Mouse (Mus musculus): Measurements from ENCODE around the gene Fbxw21. TPM values are rescaled to one million over a fixed set of nuclear protein-coding genes. Genes with fewer than 3 reads are reported as not detected.
A peak's percentile ranks its signal among the peaks of the same experiment; 100 is the strongest.
"Not testable (repeated sequence)": the region's sequence is repeated elsewhere in the genome, so short reads cannot be mapped to it uniquely, and the experiment has no call there.

Gene Fbxw21
- total RNA-seq (2021): not detected
- long read RNA-seq, experiment 1: 0 reads
- long read RNA-seq, experiment 2: 0 reads

DNA sequence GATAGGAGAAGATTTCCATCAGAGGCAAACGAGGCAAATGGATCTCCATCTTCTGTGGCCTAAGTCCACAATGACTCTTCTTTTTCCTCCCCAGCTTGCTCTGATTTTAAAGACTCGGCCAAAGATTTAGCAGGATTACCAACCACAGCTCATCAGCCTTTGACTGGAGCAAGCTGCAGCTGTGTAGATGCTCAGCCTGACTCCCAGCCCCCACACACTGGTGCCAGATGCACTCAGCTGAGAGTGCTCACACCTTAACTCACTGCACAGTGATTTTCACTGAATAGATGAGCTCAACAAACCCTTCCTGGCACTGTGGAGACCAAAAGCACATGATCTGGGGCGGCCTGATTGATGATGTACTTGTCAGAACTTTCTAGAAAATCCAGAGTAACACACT, at the start of gene Fbxw21:
TSS of gene Fbxw21 (minus strand) at position 101 of the 400 bp plus-strand sequence.
- DNase-seq (ENCODE audit: low spot score in 2 of 2): no peak
- intact Hi-C loops (cut with DNase I): no loop called here

DNA sequence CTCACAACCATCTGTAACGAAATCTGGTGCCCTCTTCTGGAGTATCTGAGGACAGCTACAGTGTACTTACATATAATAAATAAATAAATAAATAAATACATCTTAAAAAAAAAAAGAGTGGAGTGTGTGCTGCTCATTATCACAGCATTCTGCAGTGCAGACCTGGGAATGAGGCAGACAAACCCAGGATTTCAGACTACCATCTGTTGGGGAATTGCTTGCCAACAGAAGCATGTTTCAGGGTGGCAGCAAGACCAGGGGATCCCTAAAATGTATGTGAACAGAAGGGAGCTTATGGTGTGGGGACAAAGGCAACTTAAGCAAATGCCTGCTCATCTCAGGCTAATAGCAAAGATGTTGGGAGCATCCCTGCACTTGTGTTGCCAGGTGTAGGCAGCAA, 39.5 kb upstream of the Fbxw21 start:
- DNase-seq (ENCODE audit: low spot score in 2 of 2): peak in 1 of 2 experiments; percentile 8
- intact Hi-C loops (cut with DNase I): not testable (repeated sequence)

DNA sequence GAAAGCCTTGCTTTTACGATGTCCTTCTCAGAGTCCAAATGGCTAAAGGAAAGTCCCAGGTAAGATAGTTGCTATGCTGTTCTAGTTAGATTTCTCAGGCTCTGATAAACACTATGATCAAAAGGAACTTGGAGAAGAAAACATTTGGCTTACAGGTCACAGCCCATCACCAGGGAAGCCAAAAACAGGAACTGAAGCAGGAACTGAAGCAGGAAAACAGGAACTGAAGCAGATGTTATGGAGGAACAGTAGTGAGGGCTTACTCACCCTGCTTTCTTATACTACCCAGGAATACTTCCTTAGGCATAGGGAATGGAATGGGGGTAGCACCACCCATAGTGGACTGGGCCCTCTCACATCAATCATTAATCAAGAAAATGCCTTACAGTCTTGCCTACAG, 38.5 kb upstream of the Fbxw21 start:
- intact Hi-C loops (cut with DNase I): no loop called here
- no peak for DNase-seq (ENCODE audit: low spot score in 2 of 2)

DNA sequence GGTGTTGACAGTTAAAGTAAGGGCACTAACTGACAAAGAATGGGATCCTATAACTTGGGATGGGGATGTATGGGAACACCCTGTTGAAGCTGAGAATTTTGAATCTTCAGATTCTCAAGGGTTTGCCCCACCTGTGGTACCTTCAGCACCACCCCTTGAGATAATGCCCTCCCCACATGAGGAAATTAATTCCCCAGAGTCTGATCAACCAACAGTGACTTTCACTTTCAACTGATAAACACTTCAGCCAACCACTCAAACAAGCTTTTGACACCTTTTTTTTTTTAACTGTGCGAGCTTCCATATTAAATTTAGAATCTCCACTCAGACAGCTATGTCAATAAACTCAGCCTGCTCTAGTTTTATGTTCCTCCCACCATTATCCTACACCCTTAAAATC, 37.5 kb upstream of the Fbxw21 start:
- peak in 1 of 2 experiments; percentile 1 for DNase-seq (ENCODE audit: low spot score in 2 of 2)
- intact Hi-C loops (cut with DNase I): no loop called here

DNA sequence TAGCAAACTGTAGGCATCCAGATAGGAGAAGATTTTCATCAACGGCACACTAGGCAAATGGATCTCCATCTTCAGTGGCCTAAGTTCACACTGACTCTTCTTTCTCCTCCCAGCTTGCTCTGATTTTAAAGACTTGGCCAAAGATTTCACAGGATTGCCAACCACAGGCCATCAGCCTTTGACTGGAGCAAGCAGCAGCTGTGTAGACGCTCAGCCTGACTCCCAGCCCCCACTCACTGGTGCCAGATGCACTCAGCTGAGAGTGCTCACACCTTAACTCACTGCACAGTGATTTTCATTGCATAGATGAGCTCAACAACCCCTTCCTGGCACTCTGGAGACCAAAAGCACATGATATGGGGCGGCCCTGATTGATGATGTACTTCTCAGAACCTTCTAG, 34.0 kb upstream of the Fbxw21 start, which contains the start of gene Fbxw13:
TSS of gene Fbxw13 (minus strand) at position 101 of the 400 bp plus-strand sequence.
- intact Hi-C loops (cut with DNase I); DNase-seq (ENCODE audit: low spot score in 2 of 2): not testable (repeated sequence)

DNA sequence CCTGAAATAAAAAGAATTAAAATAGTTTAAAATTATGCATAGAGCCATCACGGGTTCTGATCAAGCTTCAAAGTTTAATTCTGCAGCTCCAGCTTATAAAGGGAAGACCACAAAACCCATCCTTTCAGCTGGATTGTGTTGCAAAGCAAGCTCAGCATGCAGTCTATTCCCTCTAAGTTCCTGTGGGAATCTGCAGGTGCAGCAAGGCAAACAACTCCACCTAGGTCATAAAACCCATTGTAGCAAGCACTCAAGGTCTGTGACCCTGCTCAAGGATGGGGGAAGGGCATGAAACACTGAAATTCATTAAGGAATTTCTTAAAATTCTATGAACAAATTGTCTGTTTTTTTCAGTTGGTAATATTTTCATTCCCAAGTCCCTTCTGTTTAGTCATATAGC, 15.4 kb upstream of the Fbxw21 start:
- intact Hi-C loops (cut with DNase I): no loop called here
- DNase-seq (ENCODE audit: low spot score in 2 of 2): no peak

DNA sequence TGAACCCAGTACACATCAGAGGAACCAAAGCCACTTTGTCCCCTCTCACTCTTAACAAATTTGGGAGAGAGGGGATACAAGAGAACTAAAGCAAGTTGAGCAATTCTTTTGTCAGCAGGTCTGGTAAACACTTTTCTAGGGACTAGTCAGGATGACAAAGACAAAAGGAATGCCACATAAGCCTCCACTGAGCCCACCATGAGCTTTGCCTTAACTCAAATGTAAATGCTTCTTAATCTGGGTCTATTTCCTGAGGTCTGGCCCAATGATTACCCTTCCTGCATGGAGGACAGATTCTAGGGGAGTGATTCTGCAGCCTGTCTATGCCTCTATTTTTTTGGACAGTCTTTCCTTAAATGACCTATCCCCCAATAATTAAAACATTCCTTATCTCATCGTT, 14.5 kb upstream of the Fbxw21 start:
- no peak for DNase-seq (ENCODE audit: low spot score in 2 of 2)
- intact Hi-C loops (cut with DNase I): no loop called here

DNA sequence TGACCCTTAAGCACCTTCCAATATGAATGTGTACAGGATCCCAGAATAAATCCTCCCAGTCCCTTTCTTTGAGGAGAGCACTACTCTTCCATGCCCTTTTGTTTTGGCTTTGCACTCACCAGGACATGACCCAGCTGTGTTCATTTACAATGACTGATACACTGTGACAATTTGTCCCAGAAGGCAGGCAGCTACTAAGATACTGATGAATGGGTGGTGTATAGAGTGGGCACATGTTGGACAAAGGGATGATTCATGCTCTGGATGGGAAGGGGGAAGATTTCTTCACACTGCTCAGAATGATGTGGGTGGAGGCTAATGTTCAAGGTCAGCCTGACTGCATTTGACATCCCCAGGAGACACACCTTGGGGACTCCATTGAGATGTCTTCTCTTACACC, 5.5 kb upstream of the Fbxw21 start:
- intact Hi-C loops (cut with DNase I): no loop called here
- DNase-seq (ENCODE audit: low spot score in 2 of 2): no peak

DNA sequence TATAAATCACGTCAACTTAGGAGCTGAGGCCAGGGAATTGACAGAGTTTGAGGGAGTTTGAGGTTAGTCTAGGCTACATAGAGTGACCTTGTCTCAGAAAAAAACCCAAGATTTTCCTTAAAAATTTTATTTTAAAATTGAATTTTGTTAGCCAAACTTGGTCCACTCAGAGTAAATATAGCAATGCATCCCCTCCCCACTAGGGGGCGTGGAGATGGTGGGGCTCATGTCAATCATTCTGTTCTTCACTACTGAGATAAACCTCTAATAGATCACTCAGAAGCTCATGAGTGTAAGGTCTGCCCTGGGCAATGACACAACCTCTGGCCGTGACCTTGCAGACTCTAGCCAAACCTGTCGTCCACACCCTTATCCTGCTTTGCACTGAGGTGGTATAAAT, 21.4 kb downstream of the Fbxw21 start:
- intact Hi-C loops (cut with DNase I); DNase-seq (ENCODE audit: low spot score in 2 of 2): not testable (repeated sequence)

DNA sequence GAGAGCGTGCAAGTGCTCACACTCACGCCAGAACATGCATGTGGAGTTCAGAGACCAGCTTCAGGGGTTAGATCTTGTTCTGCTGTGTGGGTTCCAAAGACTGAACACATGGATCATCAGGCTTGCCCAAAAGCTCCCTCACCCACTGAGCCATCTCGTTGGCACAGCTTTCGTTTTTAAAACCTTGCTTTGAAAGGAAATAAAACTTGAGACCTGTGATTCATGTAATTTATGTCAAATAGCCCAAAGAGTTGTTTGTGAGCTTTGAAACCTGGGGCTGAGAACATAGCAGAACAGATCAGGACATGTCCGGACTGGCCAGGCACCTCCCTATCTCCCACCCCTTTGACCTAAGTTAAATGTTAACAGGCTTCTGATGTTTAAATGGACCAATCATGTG, 31.8 kb downstream of the Fbxw21 start:
- DNase-seq (ENCODE audit: low spot score in 2 of 2): no peak
- intact Hi-C loops (cut with DNase I): no loop called here

DNA sequence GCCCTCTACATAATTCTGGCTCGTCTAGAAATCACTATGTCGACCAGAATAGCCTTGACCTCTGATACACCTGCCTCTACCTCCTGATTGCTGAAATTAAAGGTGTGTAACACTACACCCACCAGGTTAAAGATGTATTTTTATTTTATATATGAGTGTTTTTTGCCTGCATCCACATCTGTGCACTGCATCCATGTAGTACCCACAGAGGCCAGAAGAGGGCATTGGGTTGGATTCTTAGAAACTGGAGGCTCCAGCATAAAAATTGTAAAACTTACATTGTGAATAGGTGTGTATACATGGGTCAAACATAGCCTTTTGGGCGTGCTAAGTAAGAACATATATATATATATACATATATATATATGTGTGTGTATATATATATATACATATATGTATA, 33.6 kb downstream of the Fbxw21 start:
- intact Hi-C loops (cut with DNase I): no loop called here
- peak; percentile 23 to 43 for DNase-seq (ENCODE audit: low spot score in 2 of 2)

DNA sequence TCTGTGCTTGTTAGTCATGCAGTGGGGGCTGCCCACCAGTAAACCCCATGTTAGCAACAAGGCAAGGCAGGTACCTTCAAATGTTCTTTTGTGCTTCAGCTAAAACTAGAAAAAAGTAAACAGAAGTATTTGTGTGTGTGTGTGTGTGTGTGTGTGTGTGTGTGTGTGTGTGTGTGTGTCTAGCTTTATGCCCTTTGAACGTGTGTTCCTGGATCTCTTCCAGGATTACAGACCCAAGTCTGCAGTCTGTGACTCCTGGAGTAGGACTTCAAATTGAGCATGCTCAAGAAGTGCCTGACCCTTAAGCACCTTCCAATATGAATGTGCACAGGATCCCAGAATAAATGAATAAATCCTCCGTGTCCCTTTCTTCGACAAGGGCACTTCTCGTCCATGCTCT, 34.8 kb downstream of the Fbxw21 start:
- no peak for DNase-seq (ENCODE audit: low spot score in 2 of 2)
- intact Hi-C loops (cut with DNase I): no loop called here

DNA sequence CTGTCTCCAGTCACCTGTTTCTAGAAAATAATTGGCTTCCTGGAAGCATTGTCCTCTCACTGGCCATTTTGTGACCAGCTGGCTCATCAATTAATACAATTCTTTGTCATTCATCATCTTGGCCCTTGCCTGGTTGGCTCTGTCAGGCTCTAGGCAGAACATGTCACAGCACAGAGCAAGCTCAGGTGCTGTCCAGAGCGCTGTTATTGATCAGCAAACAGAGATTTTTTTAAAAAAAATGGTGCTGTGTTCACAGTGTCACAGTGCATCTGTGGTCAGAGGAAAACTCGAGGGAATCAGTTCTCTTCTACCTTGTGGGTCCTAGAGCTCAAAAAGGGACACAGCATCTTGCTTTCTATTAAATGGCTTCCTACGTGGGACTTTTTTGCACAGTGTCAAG, 36.4 kb downstream of the Fbxw21 start:
- DNase-seq (ENCODE audit: low spot score in 2 of 2): no peak
- intact Hi-C loops (cut with DNase I): no loop called here

DNA sequence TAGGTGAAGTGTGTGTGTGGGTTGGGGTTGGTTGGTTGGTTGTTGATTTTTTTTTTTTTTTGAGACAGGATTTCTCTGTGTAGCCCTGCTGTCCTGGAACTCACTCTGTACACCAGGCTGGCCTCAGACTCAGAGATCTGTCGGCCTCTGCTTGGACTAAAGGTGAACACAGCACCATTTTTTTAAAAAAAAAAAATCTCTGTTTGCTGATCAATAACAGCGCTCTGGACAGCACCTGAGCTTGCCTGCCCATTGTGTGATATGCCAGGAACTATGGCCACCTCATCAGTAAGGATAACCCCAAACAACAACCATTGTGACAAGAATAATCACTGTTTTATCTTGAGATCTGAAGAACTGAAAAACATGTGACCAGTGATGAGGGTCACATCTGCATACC, 36.8 kb downstream of the Fbxw21 start:
- no peak for DNase-seq (ENCODE audit: low spot score in 2 of 2)
- intact Hi-C loops (cut with DNase I): no loop called here

DNA sequence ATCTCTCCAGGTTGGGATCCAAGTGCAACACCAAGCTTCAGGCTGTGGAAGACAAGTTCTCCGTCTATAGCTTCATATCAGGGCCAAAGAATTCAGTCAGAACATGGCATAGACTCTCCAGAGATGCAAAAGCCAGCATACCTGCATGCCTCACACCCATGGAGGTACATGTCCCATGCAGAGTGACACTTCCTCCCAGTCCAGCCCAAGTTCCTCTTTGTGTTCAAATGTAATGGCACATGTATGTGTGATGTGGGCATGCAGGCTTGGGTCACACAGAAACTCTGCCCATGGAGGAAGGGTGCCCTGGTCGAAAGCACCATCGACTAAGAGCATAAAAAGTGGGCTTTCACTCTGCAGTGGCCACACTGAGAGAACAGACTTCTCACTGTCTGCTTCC, 37.7 kb downstream of the Fbxw21 start:
- intact Hi-C loops (cut with DNase I): loop anchor here (5.0 kb wide), 1 partner anchor 122 kb away; no protein-coding TSS in a partner anchor
- no peak for DNase-seq (ENCODE audit: low spot score in 2 of 2)

DNA sequence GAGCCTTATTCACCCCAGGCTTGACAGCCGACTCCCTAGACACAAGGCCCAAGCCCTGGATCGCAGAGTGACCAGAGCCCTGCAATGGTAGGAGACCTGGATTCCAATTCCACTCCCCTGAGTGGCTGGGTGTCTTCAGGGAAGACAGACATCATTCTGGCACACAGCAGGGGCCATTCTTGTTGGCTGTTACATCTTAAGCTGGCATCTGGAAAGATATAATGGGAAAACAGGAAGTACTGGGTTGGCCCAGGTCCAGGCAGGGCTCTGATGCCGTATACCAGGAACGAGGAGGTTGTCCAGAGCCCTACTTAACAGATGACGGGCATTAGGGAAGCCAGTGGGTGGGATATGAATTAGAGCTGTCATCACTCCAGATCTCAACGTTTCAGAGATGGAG, 38.6 kb downstream of the Fbxw21 start:
- DNase-seq (ENCODE audit: low spot score in 2 of 2): no peak
- intact Hi-C loops (cut with DNase I): loop anchor here (2.0 to 5.0 kb wide), 2 partner anchors 34 to 121 kb away; no protein-coding TSS in a partner anchor

DNA sequence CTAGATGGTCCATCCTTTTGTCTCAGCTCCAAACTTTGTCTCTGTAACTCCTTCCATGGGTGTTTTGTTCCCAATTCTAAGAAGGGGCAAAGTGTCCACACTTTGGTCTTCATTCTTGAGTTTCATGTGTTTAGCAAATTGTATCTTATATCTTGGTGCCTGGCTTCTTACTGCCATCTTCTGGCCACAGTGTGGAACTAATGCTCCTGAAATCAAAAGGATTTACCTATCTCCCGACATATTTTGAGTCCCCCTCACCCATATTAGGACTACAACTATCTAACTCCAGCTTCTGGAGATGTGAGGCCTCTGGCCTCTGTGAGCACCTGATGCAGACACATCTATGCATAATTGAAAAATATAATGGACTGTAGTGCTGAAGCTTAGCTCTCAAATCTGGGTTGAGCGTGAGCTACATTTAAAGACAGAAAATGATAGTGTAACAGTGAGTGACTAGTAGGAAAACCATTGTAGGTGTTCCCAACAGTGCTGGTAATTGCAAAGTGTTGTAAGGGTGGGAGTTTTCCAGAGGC, 39.2 kb downstream of the Fbxw21 start:
- DNase-seq (ENCODE audit: low spot score in 2 of 2): peak in 1 of 2 experiments; percentile 58
- intact Hi-C loops (cut with DNase I): loop anchor here (2.0 to 5.0 kb wide), 2 partner anchors 34 to 120 kb away; no protein-coding TSS in a partner anchor

DNA sequence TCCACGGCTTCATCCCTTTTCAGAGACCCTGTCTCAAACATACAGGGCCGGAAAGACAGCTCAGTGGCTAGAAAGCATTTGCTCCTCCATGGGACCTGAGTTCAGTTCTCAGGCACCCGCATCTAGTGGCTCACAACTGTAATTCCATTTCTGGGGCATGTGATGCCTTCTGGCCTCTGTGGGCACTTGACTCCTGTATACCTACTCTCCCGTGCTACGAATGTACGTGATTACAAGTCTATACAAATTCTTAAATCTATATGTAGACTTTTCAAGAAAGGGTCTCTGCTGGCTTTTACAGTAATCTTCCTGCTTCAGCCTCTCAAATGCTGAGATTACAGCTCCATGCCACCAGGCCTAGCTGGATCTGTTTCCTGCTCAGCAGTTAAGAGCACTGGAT, 40.9 kb downstream of the Fbxw21 start:
- intact Hi-C loops (cut with DNase I): loop anchor here (5.0 kb wide), 1 partner anchor 119 kb away; no protein-coding TSS in a partner anchor

DNA sequence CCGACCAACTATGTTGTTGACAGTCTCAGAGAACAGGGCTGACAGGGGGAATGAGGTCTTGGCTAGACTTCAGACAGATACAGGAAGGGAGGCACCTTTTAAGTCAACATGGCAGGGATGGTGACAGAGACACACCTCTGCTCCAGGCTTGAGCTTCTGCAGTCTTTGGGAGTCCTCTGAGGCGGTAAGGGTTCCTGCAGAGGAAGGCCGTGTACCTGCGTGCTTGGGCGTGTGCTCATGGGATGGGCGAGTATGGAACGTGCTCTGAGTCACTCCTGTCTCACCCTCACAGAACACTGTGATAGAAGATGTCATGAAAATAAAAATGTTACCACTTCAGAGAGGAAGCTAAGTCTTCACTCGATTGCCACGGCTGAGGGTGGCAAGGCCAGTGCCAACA, 42.3 kb downstream of the Fbxw21 start:
- intact Hi-C loops (cut with DNase I): no loop called here

More for the DNA sequence above, 40.9 kb downstream of the Fbxw21 start:
- no peak for DNase-seq (ENCODE audit: low spot score in 2 of 2)

DNA sequence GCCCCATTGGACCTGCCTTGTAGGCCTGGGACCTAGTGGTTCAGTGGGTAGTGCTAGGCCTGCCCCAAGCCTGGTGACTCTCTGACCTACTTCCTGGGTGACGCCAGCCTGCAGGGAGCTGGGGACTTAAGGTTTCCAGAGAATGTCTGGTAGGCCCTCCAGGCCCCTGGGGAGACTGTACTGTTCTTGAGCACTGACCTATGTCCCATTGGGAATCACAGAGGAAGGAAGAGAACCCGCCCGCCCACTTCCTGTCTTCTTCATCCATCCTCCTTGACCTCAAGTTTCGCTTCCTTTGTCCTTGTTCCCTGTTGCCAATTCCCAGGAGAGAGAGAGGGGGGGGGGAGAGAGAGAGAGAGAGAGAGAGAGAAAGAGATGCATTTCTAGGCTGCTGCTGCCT, 43.7 kb downstream of the Fbxw21 start:
- peak in 1 of 2 experiments; percentile 2 for DNase-seq (ENCODE audit: low spot score in 2 of 2)
- intact Hi-C loops (cut with DNase I): no loop called here

More for the DNA sequence above, 42.3 kb downstream of the Fbxw21 start:
- DNase-seq (ENCODE audit: low spot score in 2 of 2): no peak

DNA sequence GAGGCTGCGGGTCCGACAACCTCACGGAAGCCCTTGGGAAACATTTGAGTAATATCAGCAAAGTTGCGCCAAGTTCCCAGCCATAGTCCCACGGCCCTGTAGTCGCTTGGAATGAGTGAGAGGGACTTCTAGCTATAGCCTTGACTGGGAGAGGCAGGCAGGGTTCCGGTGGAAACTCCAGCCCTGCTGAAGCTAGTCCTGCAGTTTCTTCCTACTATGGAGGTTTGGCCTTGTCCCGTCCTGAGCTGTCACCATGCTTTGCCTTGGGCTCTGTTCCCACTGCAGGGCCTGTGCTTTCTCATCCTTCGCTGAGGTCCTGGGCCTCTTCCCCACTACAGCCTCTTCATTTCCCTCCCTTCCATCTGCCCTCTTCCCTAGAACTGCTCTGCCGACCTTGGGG, 45.6 kb downstream of the Fbxw21 start:
- DNase-seq (ENCODE audit: low spot score in 2 of 2): no peak
- intact Hi-C loops (cut with DNase I): no loop called here

DNA sequence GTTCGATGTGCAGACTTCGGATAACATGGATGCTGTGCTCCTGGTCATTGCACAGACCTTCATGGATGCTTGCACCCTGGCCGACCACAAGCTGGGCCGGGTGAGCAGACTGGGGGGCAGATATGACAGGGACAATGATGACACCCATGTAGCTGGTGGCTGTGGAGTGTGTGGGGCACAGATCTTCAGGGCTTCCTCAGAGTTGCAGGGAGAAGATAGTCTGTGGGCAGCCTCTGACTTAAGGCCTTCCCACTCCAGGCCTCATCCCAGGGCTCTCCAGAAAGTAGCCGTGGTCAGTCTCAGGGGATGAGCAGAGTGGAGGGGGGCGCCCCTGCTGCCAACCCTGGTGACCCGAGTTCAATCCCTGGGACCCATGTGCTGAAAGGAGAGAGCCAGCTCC, 47.0 kb downstream of the Fbxw21 start:
- intact Hi-C loops (cut with DNase I): no loop called here
- DNase-seq (ENCODE audit: low spot score in 2 of 2): no peak

All from left cerebral cortex, postnatal 14 days (tissue).